Mouse (Mus musculus) embryonic fibroblast, embryonic 13.5 days (primary cell): Measurements from ENCODE around the gene Ceacam12.

Experiments used
- CTCF ChIP-seq: IDR thresholded peaks from 2 replicates; pipeline ENCODE4 v1.5.1; 2011; ENCODE audit warnings: mild to moderate bottlenecking, control low read depth, low read length, moderate library complexity, borderline replicate concordance; ENCODE audit not compliant: insufficient read depth
- POLR2A ChIP-seq: IDR thresholded peaks from 2 replicates; pipeline ENCODE4 v1.6.1; 2011; ENCODE audit warnings: low read depth, mild to moderate bottlenecking, control low read depth, low read length, moderate library complexity

DNA sequence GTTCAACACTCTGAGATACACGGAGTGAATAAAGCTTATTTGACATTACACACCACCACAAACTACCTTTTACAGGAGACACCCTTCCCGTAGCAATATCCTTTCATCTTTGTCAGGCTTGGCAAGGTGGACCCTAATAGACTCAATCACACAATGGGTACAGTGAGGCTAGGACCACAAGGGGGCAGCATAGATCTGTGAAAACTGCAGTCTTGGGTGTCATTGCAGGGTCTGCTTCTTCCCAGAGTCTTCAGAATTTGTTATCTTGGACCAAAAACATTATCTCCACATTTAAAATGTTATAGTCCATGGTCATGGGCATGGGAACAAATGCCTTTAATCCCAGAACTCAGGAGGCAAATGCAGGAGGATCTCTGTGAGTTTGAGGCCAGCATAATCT, 35.1 kb downstream of the Ceacam12 start:
- no peak for TF ChIP-seq POLR2A
- TF ChIP-seq CTCF, result no peak
